Mouse (Mus musculus): ENCODE measurements around the gene Ppfia1. TPM values are rescaled to one million over a fixed set of nuclear protein-coding genes. Genes with fewer than 3 reads are reported as not detected.

Gene Ppfia1
- polyA plus RNA-seq, 1 experiment from 2014 or later = 38.1 TPM

GRCm38 (mm10) chr7:144521927-144522326, 31.6 kb downstream of the Ppfia1 start:
- WGBS = 88% methylated on average over 2 of the region's 2 CpGs
- H3K9me3 ChIP-seq (ENCODE audit: control insufficient read depth, low read length) = no peaks in the 10 kb centered on the region
- DNase-seq (ENCODE audit: low spot score) = no peak
- H3K27ac ChIP-seq (ENCODE audit: low read depth, low read length) = no peak overlapping the region
- H3K36me3 ChIP-seq (ENCODE audit: control insufficient read depth, insufficient read depth, low read length) = no peaks in the 10 kb centered on the region; the same call in 1 of the 2 replicates
- H3K4me1 ChIP-seq (replicated peaks; ENCODE audit: control insufficient read depth, insufficient read depth, low read length) = no peaks in the 10 kb centered on the region
- no peak overlapping the region for H3K4me2 ChIP-seq (replicated peaks; ENCODE audit: low read depth, low read length)
- no peak overlapping the region for H3K4me3 ChIP-seq (ENCODE audit: low read depth, low read length)
- ATAC-seq (ENCODE audit: low FRiP score) = no peak
- H3K27me3 ChIP-seq (ENCODE audit: control insufficient read depth, insufficient read depth, low read length) = no peaks in the 10 kb centered on the region
- H3K9ac ChIP-seq (ENCODE audit: low read depth, low read length) = no peak overlapping the region

- Histone ChIP-seq H3K27me3 (ENCODE audit: control insufficient read depth, insufficient read depth, low read length) (no peaks in the 10 kb centered on the region), H3K4me1 (replicated peaks; ENCODE audit: control insufficient read depth, insufficient read depth, low read length) (no peaks in the 10 kb centered on the region), H3K36me3 (ENCODE audit: control insufficient read depth, insufficient read depth, low read length) (peaks cover 2% of the 10 kb centered on the region; the same call in 1 of the 2 replicates), H3K27ac (ENCODE audit: low read depth, low read length) (no peak overlapping the region), H3K9ac (ENCODE audit: low read depth, low read length) (no peak overlapping the region), H3K9me3 (ENCODE audit: control insufficient read depth, low read length) (no peaks in the 10 kb centered on the region), H3K4me3 (ENCODE audit: low read depth, low read length) (no peak overlapping the region), H3K4me2 (replicated peaks; ENCODE audit: low read depth, low read length) (no peak overlapping the region)
- no peak for DNase-seq (ENCODE audit: low spot score)
- 93% methylated on average over 5 of the region's 5 CpGs for WGBS
- ATAC-seq (ENCODE audit: low FRiP score) = no peak
Observed at GRCm38 (mm10) chr7:144519852-144520251, 33.7 kb downstream of the Ppfia1 start.

GRCm38 (mm10) chr7:144516711-144517110, 36.8 kb downstream of the Ppfia1 start:
- no peaks in the 10 kb centered on the region for H3K27me3 ChIP-seq (ENCODE audit: control insufficient read depth, insufficient read depth, low read length)

GRCm38 (mm10) chr7:144509090-144509489, 44.4 kb downstream of the Ppfia1 start:
- Histone ChIP-seq H3K27ac (ENCODE audit: low read depth, low read length) (no peak overlapping the region), H3K9ac (ENCODE audit: low read depth, low read length) (no peak overlapping the region), H3K27me3 (ENCODE audit: control insufficient read depth, insufficient read depth, low read length) (no peaks in the 10 kb centered on the region), H3K4me2 (replicated peaks; ENCODE audit: low read depth, low read length) (no peak overlapping the region), H3K9me3 (ENCODE audit: control insufficient read depth, low read length) (no peaks in the 10 kb centered on the region), H3K4me3 (ENCODE audit: low read depth, low read length) (no peak overlapping the region), H3K36me3 (ENCODE audit: control insufficient read depth, insufficient read depth, low read length) (peaks cover 7% of the 10 kb centered on the region), H3K4me1 (replicated peaks; ENCODE audit: control insufficient read depth, insufficient read depth, low read length) (no peaks in the 10 kb centered on the region)
- DNase-seq (ENCODE audit: low spot score) = no peak
- ATAC-seq (ENCODE audit: low FRiP score) = no peak
- WGBS = 94% methylated on average over 4 of the region's 4 CpGs

More at GRCm38 (mm10) chr7:144516711-144517110, 36.8 kb downstream of the Ppfia1 start:
- no peak overlapping the region for H3K4me2 ChIP-seq (replicated peaks; ENCODE audit: low read depth, low read length)
- no peak for DNase-seq (ENCODE audit: low spot score)
- no peak overlapping the region for H3K27ac ChIP-seq (ENCODE audit: low read depth, low read length)
- H3K4me3 ChIP-seq (ENCODE audit: low read depth, low read length) = no peak overlapping the region
- 88% methylated on average over 5 of the region's 5 CpGs for WGBS
- ATAC-seq (ENCODE audit: low FRiP score) = no peak
- H3K9ac ChIP-seq (ENCODE audit: low read depth, low read length) = no peak overlapping the region
- H3K36me3 ChIP-seq (ENCODE audit: control insufficient read depth, insufficient read depth, low read length) = peaks cover 6% of the 10 kb centered on the region
- no peaks in the 10 kb centered on the region for H3K4me1 ChIP-seq (replicated peaks; ENCODE audit: control insufficient read depth, insufficient read depth, low read length)
- H3K9me3 ChIP-seq (ENCODE audit: control insufficient read depth, low read length) = no peaks in the 10 kb centered on the region

GRCm38 (mm10) chr7:144506807-144507206, 46.7 kb downstream of the Ppfia1 start:
- ATAC-seq (ENCODE audit: low FRiP score) (no peak), DNase-seq (ENCODE audit: low spot score) (no peak)
- Histone ChIP-seq H3K9ac (ENCODE audit: low read depth, low read length) (no peak overlapping the region), H3K36me3 (ENCODE audit: control insufficient read depth, insufficient read depth, low read length) (peaks cover 7% of the 10 kb centered on the region), H3K9me3 (ENCODE audit: control insufficient read depth, low read length) (no peaks in the 10 kb centered on the region), H3K27me3 (ENCODE audit: control insufficient read depth, insufficient read depth, low read length) (no peaks in the 10 kb centered on the region), H3K4me3 (ENCODE audit: low read depth, low read length) (no peak overlapping the region), H3K27ac (ENCODE audit: low read depth, low read length) (no peak overlapping the region), H3K4me1 (replicated peaks; ENCODE audit: control insufficient read depth, insufficient read depth, low read length) (no peaks in the 10 kb centered on the region), H3K4me2 (replicated peaks; ENCODE audit: low read depth, low read length) (no peak overlapping the region)
- whole genome bisulfite sequencing = 100% methylated on average over 1 of the region's 1 CpGs

- DNase-seq (ENCODE audit: low spot score) (no peak), ATAC-seq (ENCODE audit: low FRiP score) (no peak)
- Histone ChIP-seq H3K27me3 (ENCODE audit: control insufficient read depth, insufficient read depth, low read length) (no peaks in the 10 kb centered on the region), H3K27ac (ENCODE audit: low read depth, low read length) (no peak overlapping the region), H3K9ac (ENCODE audit: low read depth, low read length) (no peak overlapping the region), H3K36me3 (ENCODE audit: control insufficient read depth, insufficient read depth, low read length) (peaks cover 7% of the 10 kb centered on the region), H3K4me3 (ENCODE audit: low read depth, low read length) (no peak overlapping the region), H3K4me2 (replicated peaks; ENCODE audit: low read depth, low read length) (no peak overlapping the region), H3K4me1 (replicated peaks; ENCODE audit: control insufficient read depth, insufficient read depth, low read length) (no peaks in the 10 kb centered on the region), H3K9me3 (ENCODE audit: control insufficient read depth, low read length) (no peaks in the 10 kb centered on the region)
- WGBS = 88% methylated on average over 4 of the region's 4 CpGs
Observed at GRCm38 (mm10) chr7:144503959-144504358, 49.6 kb downstream of the Ppfia1 start.

GRCm38 (mm10) chr7:144492931-144493330, 60.6 kb downstream of the Ppfia1 start:
- Histone ChIP-seq H3K9me3 (ENCODE audit: control insufficient read depth, low read length) (no peaks in the 10 kb centered on the region), H3K27me3 (ENCODE audit: control insufficient read depth, insufficient read depth, low read length) (no peaks in the 10 kb centered on the region), H3K4me1 (replicated peaks; ENCODE audit: control insufficient read depth, insufficient read depth, low read length) (no peaks in the 10 kb centered on the region), H3K9ac (ENCODE audit: low read depth, low read length) (no peak overlapping the region), H3K36me3 (ENCODE audit: control insufficient read depth, insufficient read depth, low read length) (0 out of 2 replicates have a peak, but pooled peaks cover 5% of the 10 kb centered on the region), H3K27ac (ENCODE audit: low read depth, low read length) (no peak overlapping the region), H3K4me3 (ENCODE audit: low read depth, low read length) (no peak overlapping the region), H3K4me2 (replicated peaks; ENCODE audit: low read depth, low read length) (no peak overlapping the region)
- 85% methylated on average over 1 of the region's 1 CpGs for WGBS
- ATAC-seq (ENCODE audit: low FRiP score) (no peak), DNase-seq (ENCODE audit: low spot score) (no peak)

GRCm38 (mm10) chr7:144490201-144490873, 63.2 kb downstream of the Ppfia1 start:
- H3K27ac ChIP-seq (ENCODE audit: low read depth, low read length) = no peak overlapping the region
- WGBS = 92% methylated on average over 8 of the region's 8 CpGs
- H3K9ac ChIP-seq (ENCODE audit: low read depth, low read length) = no peak overlapping the region
- no peak overlapping the region for H3K4me2 ChIP-seq (replicated peaks; ENCODE audit: low read depth, low read length)
- no peaks in the 10 kb centered on the region for H3K27me3 ChIP-seq (ENCODE audit: control insufficient read depth, insufficient read depth, low read length)
- no peak for ATAC-seq (ENCODE audit: low FRiP score)
- no peak for DNase-seq (ENCODE audit: low spot score)
- H3K9me3 ChIP-seq (ENCODE audit: control insufficient read depth, low read length) = no peaks in the 10 kb centered on the region
- H3K4me3 ChIP-seq (ENCODE audit: low read depth, low read length) = no peak overlapping the region
- no peaks in the 10 kb centered on the region for H3K4me1 ChIP-seq (replicated peaks; ENCODE audit: control insufficient read depth, insufficient read depth, low read length)
- H3K36me3 ChIP-seq (ENCODE audit: control insufficient read depth, insufficient read depth, low read length) = 0 out of 2 replicates have a peak, but pooled peaks cover 3% of the 10 kb centered on the region

GRCm38 (mm10) chr7:144489067-144489774, 64.3 kb downstream of the Ppfia1 start:
- Histone ChIP-seq H3K4me3 (ENCODE audit: low read depth, low read length) (no peak overlapping the region), H3K36me3 (ENCODE audit: control insufficient read depth, insufficient read depth, low read length) (0 out of 2 replicates have a peak, but pooled peaks cover 3% of the 10 kb centered on the region), H3K27ac (ENCODE audit: low read depth, low read length) (no peak overlapping the region), H3K9me3 (ENCODE audit: control insufficient read depth, low read length) (no peaks in the 10 kb centered on the region), H3K27me3 (ENCODE audit: control insufficient read depth, insufficient read depth, low read length) (no peaks in the 10 kb centered on the region), H3K9ac (ENCODE audit: low read depth, low read length) (no peak overlapping the region), H3K4me1 (replicated peaks; ENCODE audit: control insufficient read depth, insufficient read depth, low read length) (no peaks in the 10 kb centered on the region), H3K4me2 (replicated peaks; ENCODE audit: low read depth, low read length) (no peak overlapping the region)
- ATAC-seq (ENCODE audit: low FRiP score) (no peak), DNase-seq (ENCODE audit: low spot score) (no peak)
- WGBS = 83% methylated on average over 6 of the region's 6 CpGs
